Mouse (Mus musculus) stomach, embryonic 15.5 days (tissue): ENCODE measurements around the gene Eef2. TPM values are rescaled to one million over a fixed set of nuclear protein-coding genes. Genes with fewer than 3 reads are reported as not detected.
A peak's percentile ranks its signal among the peaks of the same experiment; 100 is the strongest.

Source experiments
- ATAC-seq: fragments of 200-750 bp; cut with Nextera tagmentation; 2 replicates; pipeline ENCODE4 v1.8.0; 2017; ENCODE audit warnings: low read depth, moderate number of reproducible peaks, moderate TSS enrichment; ENCODE audit not compliant: insufficient read depth, low FRiP score
- H3K27ac ChIP-seq: fragments of 300-500 bp; sonication (generic); 2 replicates; pipeline ENCODE4 v1.5.1; 2015; ENCODE audit warnings: mild to moderate bottlenecking, inconsistent platforms
- H3K27me3 ChIP-seq: fragments of 300-500 bp; sonication (generic); replicated peaks from 2 replicates; pipeline ENCODE4 v1.6.1; 2015; ENCODE audit warnings: inconsistent platforms
- H3K36me3 ChIP-seq: fragments of 300-500 bp; sonication (generic); 2 replicates; pipeline ENCODE4 v1.6.1; 2015; ENCODE audit warnings: inconsistent platforms
- H3K4me1 ChIP-seq: fragments of 300-500 bp; sonication (generic); 2 replicates; pipeline ENCODE4 v1.6.1; 2015; ENCODE audit warnings: inconsistent platforms
- H3K4me2 ChIP-seq: fragments of 300-500 bp; sonication (generic); 2 replicates; pipeline ENCODE4 v1.6.1; 2015; ENCODE audit warnings: mild to moderate bottlenecking, inconsistent platforms
- H3K4me3 ChIP-seq: fragments of 300-500 bp; sonication (generic); replicated peaks from 2 replicates; pipeline ENCODE4 v1.5.1; 2015; ENCODE audit warnings: inconsistent platforms
- H3K9ac ChIP-seq: fragments of 300-500 bp; sonication (generic); 2 replicates; pipeline ENCODE4 v1.6.1; 2015; ENCODE audit warnings: inconsistent platforms
- H3K9me3 ChIP-seq: fragments of 300-500 bp; sonication (generic); 2 replicates; pipeline ENCODE4 v1.6.1; 2016; ENCODE audit warnings: inconsistent platforms
- WGBS: fragments of 180-500 bp; shearing (Covaris S2); methylation state at CpG from one replicate; pipeline ENCODE4 v1.1.7; 2015; 5-methylcytosine and 5-hydroxymethylcytosine counted together
- polyA plus RNA-seq: library from polyadenylated mRNA; unstranded; fragments of >200 nt; fragmentation: Nextera tagmentation; extraction: Ambion mirVana; gene quantifications from 2 replicates; pipeline ENCODE4 v1.2.1, GENCODE M21; 2015

The Eef2 gene
- polyA plus RNA-seq, 1 experiment from 2014 or later: 517 TPM

- no peak for ATAC-seq
- 63% methylated on average over 11 of the region's 11 CpGs for WGBS
- H3K4me3 ChIP-seq: no peak overlapping the region
- H3K4me1 ChIP-seq: peaks cover 24% of the 10 kb centered on the region
- H3K27me3 ChIP-seq: peaks cover 24% of the 10 kb centered on the region
- no peaks in the 10 kb centered on the region for H3K36me3 ChIP-seq
- no peak overlapping the region for H3K27ac ChIP-seq
- no peaks in the 10 kb centered on the region for H3K9me3 ChIP-seq
- no peak overlapping the region for H3K4me2 ChIP-seq
- no peak overlapping the region for H3K9ac ChIP-seq
These were observed 20.1 kb downstream of the Eef2 start for GRCm38 (mm10) chr10:81196470-81197065.

GRCm38 (mm10) chr10:81197305-81197704 lies 20.9 kb downstream of the Eef2 start:
- Histone ChIP-seq H3K27ac (no peak overlapping the region), H3K9me3 (no peaks in the 10 kb centered on the region), H3K4me3 (no peak overlapping the region), H3K36me3 (no peaks in the 10 kb centered on the region), H3K27me3 (peaks cover 24% of the 10 kb centered on the region), H3K4me1 (peaks cover 18% of the 10 kb centered on the region), H3K9ac (no peak overlapping the region; the same call in 1 of the 2 replicates), H3K4me2 (no peak overlapping the region)
- 54% methylated on average over 6 of the region's 6 CpGs for WGBS
- no peak for ATAC-seq

DNA sequence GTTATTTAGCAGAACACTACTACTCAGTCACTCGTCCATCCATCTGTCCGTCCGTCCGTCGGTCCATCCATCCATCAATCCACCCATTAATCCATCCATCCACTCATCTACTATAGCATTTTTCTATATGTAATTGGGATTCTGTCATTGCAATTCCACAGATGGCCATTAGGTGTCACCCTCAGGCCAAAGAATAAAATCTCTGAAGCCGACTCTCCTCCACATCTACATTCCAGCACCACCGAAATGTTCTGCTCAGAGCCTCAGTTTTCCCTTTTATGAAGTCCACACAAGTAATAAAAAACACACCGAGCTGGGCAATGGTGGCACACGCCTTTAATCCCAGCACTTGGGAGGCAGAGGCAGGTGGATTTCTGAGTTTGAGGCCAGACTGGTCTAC lies 21.8 kb downstream of the Eef2 start:
- peaks cover 24% of the 10 kb centered on the region for H3K27me3 ChIP-seq
- H3K4me3 ChIP-seq: no peak overlapping the region
- H3K9me3 ChIP-seq: no peaks in the 10 kb centered on the region
- 2% methylated on average over 9 of the region's 9 CpGs for WGBS
- H3K4me2 ChIP-seq: no peak overlapping the region
- H3K9ac ChIP-seq: no peak overlapping the region
- H3K36me3 ChIP-seq: no peaks in the 10 kb centered on the region
- peaks cover 12% of the 10 kb centered on the region for H3K4me1 ChIP-seq
- no peak overlapping the region for H3K27ac ChIP-seq
- ATAC-seq: no peak

- no peaks in the 10 kb centered on the region for H3K36me3 ChIP-seq
- no peak overlapping the region for H3K4me3 ChIP-seq
- no peak overlapping the region for H3K9ac ChIP-seq
- no peak overlapping the region for H3K4me2 ChIP-seq
- H3K27me3 ChIP-seq: peaks cover 21% of the 10 kb centered on the region
- no peak overlapping the region for H3K27ac ChIP-seq
- 87% methylated on average over 6 of the region's 6 CpGs for WGBS
- no peaks in the 10 kb centered on the region for H3K9me3 ChIP-seq
- no peak for ATAC-seq
- peaks cover 8% of the 10 kb centered on the region for H3K4me1 ChIP-seq
These were observed 22.6 kb downstream of the Eef2 start for GRCm38 (mm10) chr10:81198990-81199389.

- 82% methylated on average over 13 of the region's 13 CpGs for WGBS
- Histone ChIP-seq H3K27ac (no peak overlapping the region), H3K9ac (no peak overlapping the region), H3K4me1 (no peaks in the 10 kb centered on the region), H3K9me3 (no peaks in the 10 kb centered on the region), H3K27me3 (peaks cover 11% of the 10 kb centered on the region), H3K4me3 (no peak overlapping the region), H3K4me2 (no peak overlapping the region), H3K36me3 (no peaks in the 10 kb centered on the region)
- no peak for ATAC-seq
These were observed 23.7 kb downstream of the Eef2 start for GRCm38 (mm10) chr10:81200141-81200540.

DNA sequence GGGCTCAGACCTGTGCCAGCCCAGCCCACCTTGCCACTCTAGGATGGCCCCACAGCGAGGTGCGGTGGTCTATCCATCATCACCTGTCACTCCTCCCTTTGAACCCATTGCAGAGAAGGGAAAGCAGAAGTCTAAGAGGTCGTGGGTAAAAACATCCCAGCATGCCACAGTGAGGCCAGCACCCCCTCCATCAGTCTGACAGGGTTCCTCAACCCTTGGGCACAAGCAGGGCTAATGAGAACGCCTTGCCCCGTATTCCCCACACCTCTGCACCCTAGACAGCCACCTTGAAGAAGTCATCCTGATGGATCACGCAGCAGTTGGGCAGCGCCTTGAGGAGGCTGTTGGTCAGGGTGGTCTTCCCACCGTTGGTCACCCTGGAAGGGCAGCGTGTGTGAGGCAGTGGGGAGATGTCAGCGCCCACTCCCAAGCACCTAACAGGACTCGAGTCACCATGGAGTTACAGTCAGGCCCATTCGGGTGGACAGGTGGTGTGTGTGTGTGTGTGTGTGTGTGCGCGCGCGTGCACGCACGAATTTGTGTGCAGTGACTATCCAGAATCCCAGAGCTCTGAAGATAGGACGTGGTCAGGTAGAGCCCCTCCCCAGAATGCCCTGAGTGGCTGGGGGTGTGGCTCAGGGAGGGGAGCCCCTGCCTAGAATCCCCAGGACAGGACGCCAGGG lies 24.3 kb downstream of the Eef2 start:
- Histone ChIP-seq H3K36me3 (no peaks in the 10 kb centered on the region), H3K4me3 (no peak overlapping the region), H3K4me2 (no peak overlapping the region), H3K4me1 (no peaks in the 10 kb centered on the region), H3K27me3 (peaks cover 7% of the 10 kb centered on the region), H3K9me3 (no peaks in the 10 kb centered on the region), H3K9ac (no peak overlapping the region), H3K27ac (no peak overlapping the region)
- ATAC-seq: no peak
- WGBS: 69% methylated on average over 20 of the region's 20 CpGs

GRCm38 (mm10) chr10:81201807-81202758 lies 25.7 kb downstream of the Eef2 start, which contains the start of gene Nmrk2:
Gene Nmrk2, minus strand, starts transcription at chr10:81202051.
- WGBS: 62% methylated on average over 13 of the region's 13 CpGs
- Histone ChIP-seq H3K36me3 (no peaks in the 10 kb centered on the region), H3K4me3 (no peak within 1 kb of the TSS), H3K9me3 (no peaks in the 10 kb centered on the region), H3K4me2 (no peak within 1 kb of the TSS), H3K9ac (no peak within 1 kb of the TSS), H3K27me3 (no peaks in the 10 kb centered on the region; the same call in 1 of the 2 replicates), H3K4me1 (no peaks in the 10 kb centered on the region), H3K27ac (no peak within 1 kb of the TSS)
- ATAC-seq: no peak

- no peaks in the 10 kb centered on the region for H3K9me3 ChIP-seq
- ATAC-seq: peak; percentile 75
- WGBS: 59% methylated on average over 8 of the region's 8 CpGs
These were observed 26.7 kb downstream of the Eef2 start for GRCm38 (mm10) chr10:81202978-81203720.

DNA sequence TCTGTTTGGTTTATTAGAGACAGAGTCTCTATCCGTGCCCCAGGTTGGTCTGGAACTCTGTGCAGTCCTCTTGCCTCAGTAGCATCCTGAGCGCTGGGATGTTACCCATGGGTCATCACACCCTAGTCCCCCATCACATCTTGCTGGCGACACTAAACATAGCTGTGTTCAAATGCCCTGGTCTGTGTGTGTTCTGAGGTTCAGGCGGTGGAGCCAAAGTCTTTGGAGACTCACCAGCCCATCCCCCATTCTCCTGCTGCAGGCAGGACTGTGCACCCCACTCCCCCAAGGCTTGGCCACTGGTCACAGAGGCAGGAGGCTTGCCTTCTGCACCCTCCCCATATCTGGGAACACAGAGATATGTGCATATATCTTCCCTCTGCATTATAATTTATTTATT lies 27.7 kb downstream of the Eef2 start:
- H3K4me3 ChIP-seq: no peak overlapping the region
- no peak overlapping the region for H3K27ac ChIP-seq
- H3K9me3 ChIP-seq: no peaks in the 10 kb centered on the region
- no peaks in the 10 kb centered on the region for H3K27me3 ChIP-seq
- no peak overlapping the region for H3K4me2 ChIP-seq
- WGBS: 66% methylated on average over 4 of the region's 4 CpGs
- ATAC-seq: no peak
- H3K36me3 ChIP-seq: no peaks in the 10 kb centered on the region
- no peaks in the 10 kb centered on the region for H3K4me1 ChIP-seq
- H3K9ac ChIP-seq: no peak overlapping the region

More at GRCm38 (mm10) chr10:81202978-81203720, 26.7 kb downstream of the Eef2 start:
- Histone ChIP-seq H3K4me2 (no peak overlapping the region), H3K27ac (no peak overlapping the region), H3K27me3 (no peaks in the 10 kb centered on the region), H3K36me3 (no peaks in the 10 kb centered on the region), H3K9ac (no peak overlapping the region), H3K4me1 (no peaks in the 10 kb centered on the region), H3K4me3 (no peak overlapping the region)

- Histone ChIP-seq H3K4me3 (no peak overlapping the region), H3K4me1 (no peaks in the 10 kb centered on the region), H3K27ac (no peak overlapping the region), H3K27me3 (no peaks in the 10 kb centered on the region), H3K36me3 (no peaks in the 10 kb centered on the region), H3K9me3 (no peaks in the 10 kb centered on the region), H3K9ac (no peak overlapping the region), H3K4me2 (no peak overlapping the region)
- ATAC-seq: no peak
- 91% methylated on average over 5 of the region's 5 CpGs for WGBS
These were observed 33.7 kb downstream of the Eef2 start for GRCm38 (mm10) chr10:81210154-81210553.

DNA sequence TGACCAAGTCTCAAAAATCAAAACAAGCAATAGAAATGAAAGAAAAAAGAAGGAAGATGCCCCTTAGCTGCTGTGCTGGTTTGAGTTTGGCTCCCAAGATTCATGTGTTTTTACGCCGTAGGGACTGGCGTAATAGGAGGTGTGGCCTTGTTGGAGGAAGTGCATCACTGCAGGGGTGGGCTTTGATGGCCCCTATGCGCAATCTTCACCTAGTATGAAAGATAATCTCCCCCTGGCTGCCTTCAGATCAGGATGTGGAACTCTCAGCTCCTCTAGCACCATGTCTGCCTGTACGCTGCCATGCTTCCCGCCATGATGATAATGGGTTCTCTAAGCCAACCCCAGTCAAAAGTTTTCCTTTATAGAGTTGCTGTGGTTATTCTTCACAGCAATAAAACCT lies 39.8 kb downstream of the Eef2 start:
- Histone ChIP-seq H3K36me3 (no peaks in the 10 kb centered on the region), H3K4me3 (no peak overlapping the region), H3K9ac (no peak overlapping the region), H3K4me1 (no peaks in the 10 kb centered on the region), H3K27ac (no peak overlapping the region), H3K4me2 (no peak overlapping the region), H3K27me3 (no peaks in the 10 kb centered on the region), H3K9me3 (no peaks in the 10 kb centered on the region)
- no peak for ATAC-seq
- 81% methylated on average over 6 of the region's 6 CpGs for WGBS
